Mouse (Mus musculus): ENCODE results near the gene Wif1. TPM values are rescaled to one million over a fixed set of nuclear protein-coding genes. Genes with fewer than 3 reads are reported as not detected.
A peak's percentile ranks its signal among the peaks of the same experiment; 100 is the strongest.

Gene Wif1
- polyA plus RNA-seq (2012; rRNA removed) = 1.8 and 2.3 TPM in 2 replicates

GRCm38 (mm10) chr10:121033826-121034568, at the start of gene Wif1:
Wif1 (plus strand) TSS chr10:121033960.
- H3K27ac ChIP-seq (ENCODE audit: insufficient read depth, low read depth, low read length) = no peak within 1 kb of the TSS
- peak; percentile 69 for DNase-seq
- TF ChIP-seq POLR2A (IDR thresholded peaks at IDR 0.05; ENCODE audit: low read depth, low read length) (no peak), CTCF (conservative IDR thresholded peaks at IDR 0.05; ENCODE audit: insufficient read depth, insufficient read length, low read depth, low read length) (peak; percentile 66)
- no peaks in the 10 kb centered on the region for H3K36me3 ChIP-seq (ENCODE audit: control insufficient read depth, insufficient read depth, low read length)
- no peaks in the 10 kb centered on the region for H3K4me1 ChIP-seq (ENCODE audit: control insufficient read depth, insufficient read depth, low read length)
- WGBS = under 1% methylated on average over 49 of the region's 49 CpGs
- H3K27me3 ChIP-seq (replicated peaks; ENCODE audit: control insufficient read depth, insufficient read depth, low read length) = no peaks in the 10 kb centered on the region; the same call in 1 of the 2 replicates
- peak within 1 kb of the TSS; percentile 54 for H3K4me3 ChIP-seq (ENCODE audit: insufficient read depth, low read depth, low read length)

GRCm38 (mm10) chr10:121002135-121002534, 31.6 kb upstream of the Wif1 start:
- no peak overlapping the region for H3K4me3 ChIP-seq (ENCODE audit: insufficient read depth, low read depth, low read length)
- TF ChIP-seq POLR2A (IDR thresholded peaks at IDR 0.05; ENCODE audit: low read depth, low read length) (no peak), CTCF (conservative IDR thresholded peaks at IDR 0.05; ENCODE audit: insufficient read depth, insufficient read length, low read depth, low read length) (no peak)
- no peak overlapping the region for H3K27ac ChIP-seq (ENCODE audit: insufficient read depth, low read depth, low read length)
- no peak for DNase-seq
- 74% methylated on average over 2 of the region's 2 CpGs for WGBS
- H3K4me1 ChIP-seq (ENCODE audit: control insufficient read depth, insufficient read depth, low read length) = no peaks in the 10 kb centered on the region
- H3K36me3 ChIP-seq (ENCODE audit: control insufficient read depth, insufficient read depth, low read length) = no peaks in the 10 kb centered on the region
- H3K27me3 ChIP-seq (replicated peaks; ENCODE audit: control insufficient read depth, insufficient read depth, low read length) = no peaks in the 10 kb centered on the region

GRCm38 (mm10) chr10:121011496-121011895, 22.3 kb upstream of the Wif1 start:
- TF ChIP-seq POLR2A (IDR thresholded peaks at IDR 0.05; ENCODE audit: low read depth, low read length) = no peak
- TF ChIP-seq CTCF (conservative IDR thresholded peaks at IDR 0.05; ENCODE audit: insufficient read depth, insufficient read length, low read depth, low read length) = no peak
- 78% methylated on average over 4 of the region's 4 CpGs for WGBS
- no peak overlapping the region for H3K4me3 ChIP-seq (ENCODE audit: insufficient read depth, low read depth, low read length)
- DNase-seq = no peak
- no peak overlapping the region for H3K27ac ChIP-seq (ENCODE audit: insufficient read depth, low read depth, low read length)
- H3K27me3 ChIP-seq (replicated peaks; ENCODE audit: control insufficient read depth, insufficient read depth, low read length) = no peaks in the 10 kb centered on the region; the same call in 1 of the 2 replicates
- no peaks in the 10 kb centered on the region for H3K4me1 ChIP-seq (ENCODE audit: control insufficient read depth, insufficient read depth, low read length)
- H3K36me3 ChIP-seq (ENCODE audit: control insufficient read depth, insufficient read depth, low read length) = no peaks in the 10 kb centered on the region

GRCm38 (mm10) chr10:121016291-121016690, 17.5 kb upstream of the Wif1 start:
- TF ChIP-seq CTCF (conservative IDR thresholded peaks at IDR 0.05; ENCODE audit: insufficient read depth, insufficient read length, low read depth, low read length) = no peak
- no peak for TF ChIP-seq POLR2A (IDR thresholded peaks at IDR 0.05; ENCODE audit: low read depth, low read length)
- H3K4me1 ChIP-seq (ENCODE audit: control insufficient read depth, insufficient read depth, low read length) = no peaks in the 10 kb centered on the region
- H3K4me3 ChIP-seq (ENCODE audit: insufficient read depth, low read depth, low read length) = no peak overlapping the region
- WGBS = 86% methylated on average over 8 of the region's 8 CpGs
- H3K36me3 ChIP-seq (ENCODE audit: control insufficient read depth, insufficient read depth, low read length) = no peaks in the 10 kb centered on the region
- DNase-seq = no peak
- no peaks in the 10 kb centered on the region for H3K27me3 ChIP-seq (replicated peaks; ENCODE audit: control insufficient read depth, insufficient read depth, low read length)
- no peak overlapping the region for H3K27ac ChIP-seq (ENCODE audit: insufficient read depth, low read depth, low read length)

GRCm38 (mm10) chr10:121016711-121017503, 16.9 kb upstream of the Wif1 start:
- 51% methylated on average over 18 of the region's 18 CpGs for WGBS

GRCm38 (mm10) chr10:121022951-121023350, 10.8 kb upstream of the Wif1 start:
- 53% methylated on average over 5 of the region's 5 CpGs for WGBS
- no peak overlapping the region for H3K27ac ChIP-seq (ENCODE audit: insufficient read depth, low read depth, low read length)
- no peaks in the 10 kb centered on the region for H3K27me3 ChIP-seq (replicated peaks; ENCODE audit: control insufficient read depth, insufficient read depth, low read length)
- no peak overlapping the region for H3K4me3 ChIP-seq (ENCODE audit: insufficient read depth, low read depth, low read length)
- no peak for TF ChIP-seq POLR2A (IDR thresholded peaks at IDR 0.05; ENCODE audit: low read depth, low read length)
- no peak for TF ChIP-seq CTCF (conservative IDR thresholded peaks at IDR 0.05; ENCODE audit: insufficient read depth, insufficient read length, low read depth, low read length)
- H3K36me3 ChIP-seq (ENCODE audit: control insufficient read depth, insufficient read depth, low read length) = no peaks in the 10 kb centered on the region
- DNase-seq = no peak
- H3K4me1 ChIP-seq (ENCODE audit: control insufficient read depth, insufficient read depth, low read length) = no peaks in the 10 kb centered on the region

More at GRCm38 (mm10) chr10:121016711-121017503, 16.9 kb upstream of the Wif1 start:
- Histone ChIP-seq H3K4me3 (ENCODE audit: insufficient read depth, low read depth, low read length) (no peak overlapping the region), H3K27me3 (replicated peaks; ENCODE audit: control insufficient read depth, insufficient read depth, low read length) (no peaks in the 10 kb centered on the region), H3K36me3 (ENCODE audit: control insufficient read depth, insufficient read depth, low read length) (no peaks in the 10 kb centered on the region), H3K4me1 (ENCODE audit: control insufficient read depth, insufficient read depth, low read length) (no peaks in the 10 kb centered on the region), H3K27ac (ENCODE audit: insufficient read depth, low read depth, low read length) (no peak overlapping the region)
- no peak for TF ChIP-seq POLR2A (IDR thresholded peaks at IDR 0.05; ENCODE audit: low read depth, low read length)
- TF ChIP-seq CTCF (conservative IDR thresholded peaks at IDR 0.05; ENCODE audit: insufficient read depth, insufficient read length, low read depth, low read length) = no peak
- no peak for DNase-seq

- 13% methylated on average over 7 of the region's 7 CpGs for WGBS
- Histone ChIP-seq H3K4me3 (ENCODE audit: insufficient read depth, low read depth, low read length) (no peak overlapping the region), H3K4me1 (ENCODE audit: control insufficient read depth, insufficient read depth, low read length) (no peaks in the 10 kb centered on the region), H3K36me3 (ENCODE audit: control insufficient read depth, insufficient read depth, low read length) (no peaks in the 10 kb centered on the region), H3K27ac (ENCODE audit: insufficient read depth, low read depth, low read length) (no peak overlapping the region), H3K27me3 (replicated peaks; ENCODE audit: control insufficient read depth, insufficient read depth, low read length) (no peaks in the 10 kb centered on the region; the same call in none of the 2 replicates)
- TF ChIP-seq CTCF (conservative IDR thresholded peaks at IDR 0.05; ENCODE audit: insufficient read depth, insufficient read length, low read depth, low read length) = peak; percentile 44; the same call in 1 of the 2 replicates
- TF ChIP-seq POLR2A (IDR thresholded peaks at IDR 0.05; ENCODE audit: low read depth, low read length) = no peak
- DNase-seq = peak; percentile 38
Measured at GRCm38 (mm10) chr10:121031802-121032201, 2.0 kb upstream of the Wif1 start.
